Mouse (Mus musculus) heart, embryonic 16.5 days (tissue): ENCODE measurements around the gene Zdhhc7. TPM values are rescaled to one million over a fixed set of nuclear protein-coding genes. Genes with fewer than 3 reads are reported as not detected.

Experiments
- ATAC-seq: fragments of 200-750 bp; cut with Nextera tagmentation; replicated peaks from 2 replicates; pipeline ENCODE4 v1.8.0; 2017; ENCODE audit warnings: moderate number of reproducible peaks; ENCODE audit not compliant: insufficient read depth, low FRiP score; ENCODE audit errors: extremely low read depth
- H3K27ac ChIP-seq: fragments of 300-500 bp; sonication (generic); 2 replicates; pipeline ENCODE4 v1.5.1; 2014; ENCODE audit warnings: mild to moderate bottlenecking, low read length, control low read depth, moderate library complexity
- H3K27me3 ChIP-seq: fragments of 300-500 bp; sonication (generic); 2 replicates; pipeline ENCODE4 v1.6.1; 2014; ENCODE audit warnings: low read length, mixed read lengths; ENCODE audit not compliant: control insufficient read depth, insufficient read depth
- H3K36me3 ChIP-seq: fragments of 300-500 bp; sonication (generic); 2 replicates; pipeline ENCODE4 v1.6.1; 2014; ENCODE audit not compliant: control insufficient read depth, insufficient read depth
- H3K4me1 ChIP-seq: fragments of 300-500 bp; sonication (generic); 2 replicates; pipeline ENCODE4 v1.6.1; 2014; ENCODE audit warnings: low read length, mixed read lengths; ENCODE audit not compliant: control insufficient read depth, insufficient read depth
- H3K4me2 ChIP-seq: fragments of 300-500 bp; sonication (generic); 2 replicates; pipeline ENCODE4 v1.6.1; 2014; ENCODE audit warnings: low read depth, mild to moderate bottlenecking, control low read depth, low read length
- H3K4me3 ChIP-seq: fragments of 300-500 bp; sonication (generic); 2 replicates; pipeline ENCODE4 v1.5.1; 2014; ENCODE audit warnings: mild to moderate bottlenecking, control low read depth, low read length
- H3K9ac ChIP-seq: fragments of 300-500 bp; sonication (generic); 2 replicates; pipeline ENCODE4 v1.6.1; 2014; ENCODE audit warnings: low read length, control low read depth
- H3K9me3 ChIP-seq: fragments of 300-500 bp; sonication (generic); replicated peaks from 2 replicates; pipeline ENCODE4 v1.6.1; 2016; ENCODE audit warnings: low read length; ENCODE audit not compliant: control insufficient read depth
- WGBS: fragments of 180-500 bp; shearing (Covaris S2); extraction: QIAGEN DNeasy Blood & Tissue Kit; methylation state at CpG from one replicate; pipeline ENCODE4 v1.1.7; 2014; 5-methylcytosine and 5-hydroxymethylcytosine counted together
- polyA plus RNA-seq: library from polyadenylated mRNA; unstranded; fragments of >200 nt; fragmentation: Nextera tagmentation; extraction: Ambion mirVana; gene quantifications from 2 replicates; pipeline ENCODE4 v1.2.1, GENCODE M21; 2015

Gene Zdhhc7
- polyA plus RNA-seq = 35.8 and 37.8 TPM in 2 replicates

- Histone ChIP-seq H3K4me1 (peaks cover 31% of the 10 kb centered on the region), H3K36me3 (no peaks in the 10 kb centered on the region; the same call in 1 of the 2 replicates), H3K4me2 (peak within 1 kb of the TSS; percentile 90), H3K4me3 (peak within 1 kb of the TSS; percentile 96), H3K9me3 (no peaks in the 10 kb centered on the region), H3K9ac (peak within 1 kb of the TSS; percentile 94), H3K27ac (peak within 1 kb of the TSS; percentile 93), H3K27me3 (no peaks in the 10 kb centered on the region)
- WGBS = under 1% methylated on average over 88 of the region's 88 CpGs
- ATAC-seq = peak; percentile 73
Observed at GRCm38 (mm10) chr8:120101068-120101972, at the start of gene Zdhhc7. Gene Zdhhc7, minus strand, starts transcription at chr8:120101482.

DNA sequence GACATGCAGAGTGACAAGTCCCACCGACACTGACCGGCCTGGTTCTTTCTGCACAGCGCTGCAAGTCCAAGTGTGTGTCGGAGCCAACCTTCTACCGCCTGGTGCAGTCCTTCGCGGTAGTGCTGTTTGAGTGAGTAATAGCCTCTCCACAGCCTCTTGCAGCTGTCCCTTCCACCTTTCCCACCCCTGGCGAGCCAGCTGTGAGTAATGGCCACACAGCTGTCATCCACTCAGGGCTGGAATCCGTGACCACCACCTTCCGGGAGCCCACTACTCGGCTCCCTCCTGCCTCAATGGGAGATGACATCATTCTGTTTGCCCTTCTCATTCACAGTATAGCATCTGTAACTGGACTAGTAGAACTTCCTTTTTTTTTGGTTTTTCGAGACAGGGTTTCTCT, 48.7 kb upstream of the Zdhhc7 start:
- H3K27ac ChIP-seq = no peak overlapping the region
- no peaks in the 10 kb centered on the region for H3K9me3 ChIP-seq
- ATAC-seq = no peak
- H3K36me3 ChIP-seq = no peaks in the 10 kb centered on the region
- WGBS = 55% methylated on average over 12 of the region's 12 CpGs
- no peak overlapping the region for H3K9ac ChIP-seq
- no peak overlapping the region for H3K4me3 ChIP-seq
- no peak overlapping the region for H3K4me2 ChIP-seq
- H3K4me1 ChIP-seq = 0 out of 2 replicates have a peak, but pooled peaks cover 2% of the 10 kb centered on the region
- no peaks in the 10 kb centered on the region for H3K27me3 ChIP-seq

- no peaks in the 10 kb centered on the region for H3K27me3 ChIP-seq
- no peak overlapping the region for H3K9ac ChIP-seq
- no peak overlapping the region for H3K27ac ChIP-seq
- no peak overlapping the region for H3K4me3 ChIP-seq
- H3K36me3 ChIP-seq = no peaks in the 10 kb centered on the region
- H3K4me2 ChIP-seq = no peak overlapping the region
- H3K4me1 ChIP-seq = peaks cover 16% of the 10 kb centered on the region
- ATAC-seq = no peak
- no peaks in the 10 kb centered on the region for H3K9me3 ChIP-seq
- WGBS = 84% methylated on average over 1 of the region's 1 CpGs
Observed at GRCm38 (mm10) chr8:120146051-120146450, 44.8 kb upstream of the Zdhhc7 start.

- Histone ChIP-seq H3K9me3 (no peaks in the 10 kb centered on the region), H3K36me3 (no peaks in the 10 kb centered on the region), H3K4me2 (no peak overlapping the region), H3K27ac (no peak overlapping the region), H3K4me1 (peaks cover 29% of the 10 kb centered on the region), H3K9ac (no peak overlapping the region), H3K4me3 (no peak overlapping the region), H3K27me3 (no peaks in the 10 kb centered on the region)
- ATAC-seq = no peak
- 39% methylated on average over 12 of the region's 12 CpGs for WGBS
Observed at GRCm38 (mm10) chr8:120144652-120145301, 43.5 kb upstream of the Zdhhc7 start.

DNA sequence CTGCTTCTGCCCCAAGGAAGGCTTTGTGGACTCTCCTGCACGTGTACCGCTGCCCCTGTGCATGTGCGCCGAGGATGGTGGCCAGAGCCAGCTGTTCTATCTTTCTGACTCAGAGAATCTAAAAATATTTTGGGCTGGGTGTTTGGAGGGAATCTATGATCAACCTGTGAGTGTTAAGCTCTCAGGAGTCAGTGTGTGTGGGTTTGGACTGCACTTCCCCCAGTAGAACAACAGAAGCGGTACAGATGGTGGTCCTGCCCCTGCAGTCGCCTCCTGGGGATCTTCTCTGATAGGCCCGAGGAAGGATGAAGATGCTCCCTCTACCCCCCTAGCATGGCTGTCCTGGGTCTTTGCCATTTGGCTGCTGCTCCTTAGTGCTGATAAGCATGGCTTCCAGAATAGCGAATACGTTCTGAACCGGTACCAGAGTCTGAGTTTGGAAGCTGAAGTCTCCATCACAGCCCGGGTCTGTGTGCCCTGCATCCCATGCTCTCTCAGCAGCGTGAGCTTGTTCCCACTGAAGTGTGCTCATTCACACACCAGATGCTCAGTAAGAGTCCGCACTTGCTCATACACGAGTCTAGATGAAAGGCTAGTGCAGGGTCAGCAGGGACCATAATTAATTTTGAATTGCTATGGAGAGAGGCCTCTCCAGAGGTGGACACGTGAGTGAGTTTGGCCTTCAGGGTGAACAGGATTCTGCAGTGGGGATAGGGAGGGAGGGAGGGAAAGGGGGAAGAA, 42.8 kb upstream of the Zdhhc7 start:
- Histone ChIP-seq H3K27me3 (no peaks in the 10 kb centered on the region), H3K36me3 (no peaks in the 10 kb centered on the region), H3K9ac (no peak overlapping the region), H3K27ac (no peak overlapping the region), H3K4me1 (peaks cover 31% of the 10 kb centered on the region), H3K9me3 (no peaks in the 10 kb centered on the region), H3K4me2 (no peak overlapping the region), H3K4me3 (no peak overlapping the region)
- 48% methylated on average over 15 of the region's 15 CpGs for WGBS
- ATAC-seq = no peak

GRCm38 (mm10) chr8:120140769-120141168, 39.5 kb upstream of the Zdhhc7 start:
- WGBS = 35% methylated on average over 3 of the region's 3 CpGs
- Histone ChIP-seq H3K27me3 (no peaks in the 10 kb centered on the region), H3K9ac (peak overlapping the region; percentile 6), H3K9me3 (no peaks in the 10 kb centered on the region), H3K4me2 (no peak overlapping the region), H3K4me3 (no peak overlapping the region), H3K27ac (peak overlapping the region; percentile 61), H3K4me1 (peaks cover 36% of the 10 kb centered on the region), H3K36me3 (no peaks in the 10 kb centered on the region)
- no peak for ATAC-seq

DNA sequence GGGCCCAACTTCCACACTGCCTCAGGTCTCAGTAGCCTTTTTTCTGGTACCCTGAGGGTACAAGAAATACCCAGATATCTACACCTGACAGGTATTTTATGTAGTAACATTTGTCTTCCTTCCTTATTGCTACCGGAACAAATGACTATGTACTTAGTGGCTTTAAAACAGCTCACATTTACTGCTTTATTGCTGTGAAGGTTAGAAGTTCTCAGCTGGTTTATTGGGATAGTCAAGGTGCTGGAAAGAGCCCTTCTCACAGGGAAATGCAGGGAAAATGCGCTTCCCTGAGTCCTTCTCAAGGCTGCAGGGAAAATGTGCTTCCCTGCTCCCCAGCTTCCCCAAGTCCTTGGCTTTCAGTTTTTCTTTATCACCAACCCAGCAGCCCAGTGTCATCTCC, 37.7 kb upstream of the Zdhhc7 start:
- Histone ChIP-seq H3K4me3 (no peak overlapping the region), H3K27me3 (no peaks in the 10 kb centered on the region)
- 92% methylated on average over 2 of the region's 2 CpGs for WGBS

DNA sequence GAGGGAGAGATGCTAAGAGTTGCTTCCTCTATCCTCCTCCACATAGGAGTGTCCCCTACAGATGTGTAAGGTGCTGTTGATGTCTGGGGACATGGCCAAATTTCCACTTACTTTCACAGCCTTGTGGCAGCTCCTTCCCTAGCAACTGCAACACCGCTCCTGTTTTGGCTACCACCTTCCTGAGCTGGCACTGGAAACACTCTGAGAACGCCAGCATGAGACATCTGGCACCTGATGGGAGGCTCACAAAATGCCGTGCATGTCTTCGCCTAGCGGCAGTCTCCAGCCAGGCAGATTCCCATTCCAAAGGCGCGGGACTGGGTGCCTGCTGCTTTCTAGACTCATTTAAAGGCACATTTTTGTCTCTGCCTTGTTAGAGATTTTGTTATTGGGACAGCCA, 35.3 kb upstream of the Zdhhc7 start:
- Histone ChIP-seq H3K27me3 (no peaks in the 10 kb centered on the region), H3K27ac (no peak overlapping the region), H3K4me3 (no peak overlapping the region), H3K4me1 (peaks cover 23% of the 10 kb centered on the region), H3K9ac (no peak overlapping the region), H3K9me3 (no peaks in the 10 kb centered on the region), H3K4me2 (no peak overlapping the region), H3K36me3 (no peaks in the 10 kb centered on the region)
- peak; percentile 32 for ATAC-seq
- 46% methylated on average over 7 of the region's 7 CpGs for WGBS

More for the DNA sequence above, 37.7 kb upstream of the Zdhhc7 start:
- no peaks in the 10 kb centered on the region for H3K9me3 ChIP-seq
- no peak overlapping the region for H3K4me2 ChIP-seq
- H3K36me3 ChIP-seq = no peaks in the 10 kb centered on the region
- ATAC-seq = no peak
- H3K27ac ChIP-seq = no peak overlapping the region
- peaks cover 26% of the 10 kb centered on the region for H3K4me1 ChIP-seq
- no peak overlapping the region for H3K9ac ChIP-seq
